Mouse (Mus musculus) ES-Bruce4 (cell line): ENCODE results near the gene Fam166b.

Source experiments
- CTCF ChIP-seq: IDR thresholded peaks from one replicate; pipeline ENCODE4 v1.8.1; 2011; ENCODE audit warnings: low read depth, low read length
- EP300 ChIP-seq: IDR thresholded peaks from 2 replicates; pipeline ENCODE4 v1.6.1; 2011; ENCODE audit warnings: low read depth, low read length; ENCODE audit not compliant: insufficient read depth
- POLR2A ChIP-seq: IDR thresholded peaks from one replicate; pipeline ENCODE4 v1.8.1; 2011; ENCODE audit warnings: low read length; ENCODE audit not compliant: insufficient read depth

GRCm38 (mm10) chr4:43381408-43382154 lies 47.4 kb downstream of the Fam166b start, which contains the start of gene Rusc2:
- TF ChIP-seq POLR2A (no peak), CTCF (no peak), EP300 (no peak)
